Mouse (Mus musculus) testis, adult 2 months (tissue): ENCODE measurements around the gene Olfr401.

Source experiments
- CTCF ChIP-seq: fragments of 200-500 bp; IDR thresholded peaks from 2 replicates; pipeline ENCODE4 v1.5.1; 2012; ENCODE audit warnings: low read depth, mild to moderate bottlenecking, inconsistent platforms, low read length, moderate library complexity; ENCODE audit not compliant: control insufficient read depth, insufficient read depth, insufficient replicate concordance
- POLR2A ChIP-seq: fragments of 200-500 bp; IDR thresholded peaks from 2 replicates; pipeline ENCODE4 v1.6.1; 2012; ENCODE audit warnings: low read depth, mild to moderate bottlenecking, inconsistent platforms, low read length, moderate library complexity; ENCODE audit not compliant: control insufficient read depth

- TF ChIP-seq CTCF (no peak), POLR2A (no peak)
These were observed 32.4 kb downstream of the Olfr401 start for GRCm38 (mm10) chr11:74145866-74146265.
